Mouse (Mus musculus) hindbrain, postnatal 0 days (tissue): ENCODE results near the gene Kcnb1. TPM values are rescaled to one million over a fixed set of nuclear protein-coding genes. Genes with fewer than 3 reads are reported as not detected.

Experiments used
- ATAC-seq: fragments of 200-750 bp; cut with Nextera tagmentation; 2 replicates; pipeline ENCODE4 v1.8.0; 2017; ENCODE audit warnings: mild to moderate bottlenecking, moderate TSS enrichment, moderate library complexity
- DNase-seq: peaks from one replicate; pipeline ENCODE4 v3.0.0-alpha.2; 2015; ENCODE audit warnings: low spot score
- H3K27ac ChIP-seq: fragments of 300-500 bp; sonication (generic); 2 replicates; pipeline ENCODE4 v1.5.1; 2014; ENCODE audit warnings: mild to moderate bottlenecking
- H3K27me3 ChIP-seq: fragments of 300-500 bp; sonication (generic); 2 replicates; pipeline ENCODE4 v1.6.1; 2014; ENCODE audit warnings: low read length, mixed read lengths; ENCODE audit not compliant: insufficient read depth
- H3K36me3 ChIP-seq: fragments of 300-500 bp; sonication (generic); 2 replicates; pipeline ENCODE4 v1.6.1; 2014; ENCODE audit warnings: low read length, mixed read lengths; ENCODE audit not compliant: insufficient read depth
- H3K4me1 ChIP-seq: fragments of 300-500 bp; sonication (generic); 2 replicates; pipeline ENCODE4 v1.6.1; 2014; ENCODE audit warnings: antibody characterized with exemption, low read length, mixed read lengths; ENCODE audit not compliant: insufficient read depth
- H3K4me2 ChIP-seq: fragments of 300-500 bp; sonication (generic); 2 replicates; pipeline ENCODE4 v1.6.1; 2014; ENCODE audit warnings: low read depth, mild to moderate bottlenecking, low read length, moderate library complexity, mixed read lengths
- H3K4me3 ChIP-seq: fragments of 300-500 bp; sonication (generic); 2 replicates; pipeline ENCODE4 v1.5.1; 2014; ENCODE audit warnings: low read length
- H3K9ac ChIP-seq: fragments of 300-500 bp; sonication (generic); replicated peaks from 2 replicates; pipeline ENCODE4 v1.6.1; 2014; ENCODE audit warnings: mild to moderate bottlenecking, low read length, moderate library complexity, mixed read lengths
- H3K9me3 ChIP-seq: fragments of 300-500 bp; sonication (generic); 2 replicates; pipeline ENCODE4 v1.6.1; 2016; ENCODE audit warnings: low read length, mixed read lengths
- CTCF ChIP-seq: IDR thresholded peaks from 2 replicates; pipeline ENCODE4 v1.5.1; 2016; ENCODE audit warnings: antibody characterized with exemption, control low read depth, low read depth
- WGBS: fragments of 180-500 bp; shearing (Covaris S2); extraction: QIAGEN DNeasy Blood & Tissue Kit; methylation state at CpG from one replicate; pipeline ENCODE4 v1.1.7; 2014; 5-methylcytosine and 5-hydroxymethylcytosine counted together
- polyA plus RNA-seq: library from polyadenylated mRNA; unstranded; fragments of >200 nt; fragmentation: Nextera tagmentation; extraction: Ambion mirVana; gene quantifications from 2 replicates; pipeline ENCODE4 v1.2.1, GENCODE M21; 2015
- total RNA-seq: library from RNA; depleted of rRNA; stranded (reverse); fragments of >200 nt; gene quantifications from 2 replicates; pipeline ENCODE4 v1.2.3, GENCODE M21; 2014; rRNA removed

Gene Kcnb1
- total and polyA plus RNA-seq, 2 experiments from 2014 or later: 5.1 to 21.5 TPM

- no peak for TF ChIP-seq CTCF
- Histone ChIP-seq H3K27ac (no peak overlapping the region), H3K4me1 (peaks cover 3% of the 10 kb centered on the region), H3K4me3 (no peak overlapping the region), H3K4me2 (no peak overlapping the region), H3K36me3 (peaks cover 38% of the 10 kb centered on the region), H3K9ac (no peak overlapping the region), H3K9me3 (no peaks in the 10 kb centered on the region), H3K27me3 (no peaks in the 10 kb centered on the region)
- ATAC-seq (no peak), DNase-seq (peak; percentile 72)
- 47% methylated on average over 15 of the region's 15 CpGs for WGBS
Measured at GRCm38 (mm10) chr2:167055386-167055785, 134.6 kb downstream of the Kcnb1 start.

DNA sequence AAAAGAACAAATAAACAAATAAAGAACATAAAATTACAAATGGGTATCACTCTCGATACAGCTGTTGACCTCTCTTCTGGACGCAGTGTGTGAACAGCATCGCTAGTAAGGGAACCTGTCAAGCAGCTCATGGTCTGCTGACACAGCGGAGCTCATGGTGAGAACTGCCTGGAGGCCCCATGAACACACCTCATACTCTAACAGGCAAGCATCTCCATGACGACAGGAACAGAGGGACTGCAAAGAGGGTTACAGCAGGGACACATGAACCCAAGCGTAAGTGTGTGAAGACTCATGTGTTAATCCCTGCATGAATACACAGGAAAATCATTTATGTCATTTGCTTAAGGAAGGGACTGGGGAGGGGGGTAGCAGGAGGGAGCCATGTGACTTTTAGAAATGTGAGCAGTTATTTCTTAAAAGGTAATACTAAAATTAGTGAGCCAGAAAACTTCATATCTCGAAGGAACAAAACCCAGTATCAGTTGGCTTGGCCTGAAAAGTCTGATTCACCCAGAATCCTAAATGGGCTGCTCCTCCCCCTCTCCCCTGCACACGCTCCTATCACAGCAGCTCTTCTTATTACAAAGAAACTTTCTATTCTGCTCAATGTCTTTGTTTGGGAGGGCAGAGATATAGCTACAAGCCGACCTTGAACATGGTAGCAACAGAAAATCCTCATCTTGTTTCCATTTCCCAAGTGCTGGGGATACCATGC lies 136.7 kb downstream of the Kcnb1 start:
- DNase-seq (no peak), ATAC-seq (0 out of 2 replicates have a peak, but pooled peaks have one; percentile 45)
- H3K27me3 ChIP-seq: no peaks in the 10 kb centered on the region
- H3K4me1 ChIP-seq: peaks cover 3% of the 10 kb centered on the region; the same call in 1 of the 2 replicates
- H3K4me2 ChIP-seq: no peak overlapping the region
- no peak for TF ChIP-seq CTCF
- H3K36me3 ChIP-seq: peaks cover 57% of the 10 kb centered on the region
- no peaks in the 10 kb centered on the region for H3K9me3 ChIP-seq
- H3K9ac ChIP-seq: no peak overlapping the region
- WGBS: 40% methylated on average over 9 of the region's 9 CpGs
- no peak overlapping the region for H3K4me3 ChIP-seq
- H3K27ac ChIP-seq: no peak overlapping the region

DNA sequence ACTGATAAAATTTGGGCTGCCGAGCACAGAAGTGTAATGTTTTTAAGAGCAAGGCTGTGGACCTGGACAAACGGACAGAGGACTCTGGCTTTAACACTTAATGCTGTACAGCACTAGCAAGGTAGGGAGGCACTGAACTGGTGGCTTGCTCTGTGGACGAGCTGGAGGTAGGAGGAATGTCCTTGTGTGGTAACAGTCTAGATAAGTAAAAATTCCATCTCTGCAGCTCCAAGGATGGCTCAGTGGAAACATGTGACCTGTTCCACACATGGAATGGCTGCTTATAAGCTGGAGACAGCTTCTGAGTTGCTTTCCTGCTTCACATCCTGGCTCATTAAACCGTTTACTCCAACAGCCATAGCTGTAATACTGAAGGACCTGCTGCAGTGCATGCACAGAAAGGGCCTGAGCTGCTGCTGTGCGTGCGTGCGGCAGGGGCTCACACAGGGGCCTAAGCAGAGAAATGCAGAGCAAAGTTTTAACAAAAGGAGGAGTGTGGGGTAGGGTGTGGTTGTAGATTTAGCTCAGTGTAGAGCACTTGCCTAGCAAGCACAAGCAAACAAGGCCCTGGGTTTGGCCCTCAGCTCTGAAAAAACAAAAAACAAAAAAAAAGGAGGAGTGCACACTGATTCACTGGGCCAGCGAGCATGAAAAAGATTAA lies 141.1 kb downstream of the Kcnb1 start:
- Histone ChIP-seq H3K27ac (no peak overlapping the region), H3K4me1 (no peaks in the 10 kb centered on the region; the same call in 1 of the 2 replicates), H3K9ac (no peak overlapping the region), H3K36me3 (peaks cover 58% of the 10 kb centered on the region), H3K4me3 (no peak overlapping the region), H3K27me3 (no peaks in the 10 kb centered on the region), H3K9me3 (no peaks in the 10 kb centered on the region), H3K4me2 (no peak overlapping the region)
- no peak for TF ChIP-seq CTCF
- no peak for DNase-seq
- ATAC-seq: no peak
- WGBS: 92% methylated on average over 8 of the region's 8 CpGs

GRCm38 (mm10) chr2:167048223-167048622 lies 141.7 kb downstream of the Kcnb1 start:
- no peaks in the 10 kb centered on the region for H3K4me1 ChIP-seq
- no peaks in the 10 kb centered on the region for H3K27me3 ChIP-seq
- TF ChIP-seq CTCF: no peak
- H3K27ac ChIP-seq: no peak overlapping the region
- no peak overlapping the region for H3K9ac ChIP-seq
- H3K9me3 ChIP-seq: no peaks in the 10 kb centered on the region
- H3K36me3 ChIP-seq: peaks cover 64% of the 10 kb centered on the region
- no peak overlapping the region for H3K4me3 ChIP-seq
- no peak overlapping the region for H3K4me2 ChIP-seq
- ATAC-seq: no peak
- 91% methylated on average over 10 of the region's 10 CpGs for WGBS
- DNase-seq: no peak

Other genes starting within 250 kb of the Kcnb1 start
- 28.8 and 37.9 TPM in 2 replicates for gene Stau1, start 193.9 kb downstream of the Kcnb1 start, total RNA-seq
- gene Stau1, start 193.9 kb downstream of the Kcnb1 start, polyA plus RNA-seq: 81.3 and 86.0 TPM in 2 replicates
- gene Ddx27, start 175.0 kb downstream of the Kcnb1 start, total RNA-seq: 27.5 and 29.4 TPM in 2 replicates
- gene Ddx27, start 175.0 kb downstream of the Kcnb1 start, polyA plus RNA-seq: 36.7 and 38.3 TPM in 2 replicates
- 31.6 and 34.9 TPM in 2 replicates for gene Znfx1, start 127.1 kb downstream of the Kcnb1 start, total RNA-seq
- 4.9 and 5.8 TPM in 2 replicates for gene Znfx1, start 127.1 kb downstream of the Kcnb1 start, polyA plus RNA-seq
- gene Ptgis, start 50.4 kb upstream of the Kcnb1 start, total RNA-seq: 3.2 and 7.7 TPM in 2 replicates
- gene Ptgis, start 50.4 kb upstream of the Kcnb1 start, polyA plus RNA-seq: 4.1 and 4.4 TPM in 2 replicates
- 60.5 and 67.5 TPM in 2 replicates for gene B4galt5, start 159.0 kb upstream of the Kcnb1 start, total RNA-seq
- gene B4galt5, start 159.0 kb upstream of the Kcnb1 start, polyA plus RNA-seq: 28.9 and 31.5 TPM in 2 replicates
- gene Slc9a8, start 231.6 kb upstream of the Kcnb1 start, total RNA-seq: 41.8 and 43.1 TPM in 2 replicates
- gene Slc9a8, start 231.6 kb upstream of the Kcnb1 start, polyA plus RNA-seq: 17.4 and 17.9 TPM in 2 replicates